Mouse (Mus musculus): ENCODE measurements around the gene Gm10392. TPM values are rescaled to one million over a fixed set of nuclear protein-coding genes. Genes with fewer than 3 reads are reported as not detected.

Gm10392 gene
- total RNA-seq, 2 experiments from 2014 or later: not detected

- DNase-seq: peak; percentile 93
These were observed 10.7 kb downstream of the Gm10392 start for GRCm38 (mm10) chr11:77508068-77509021.

GRCm38 (mm10) chr11:77507426-77507825, 11.6 kb downstream of the Gm10392 start:
- no peak for DNase-seq

- no peak for DNase-seq
These were observed 12.1 kb downstream of the Gm10392 start for GRCm38 (mm10) chr11:77506941-77507340.

- DNase-seq: no peak
These were observed 12.7 kb downstream of the Gm10392 start for GRCm38 (mm10) chr11:77506273-77506672.

- DNase-seq: no peak
These were observed 13.6 kb downstream of the Gm10392 start for GRCm38 (mm10) chr11:77505291-77505980.

- no peak for DNase-seq
These were observed 14.6 kb downstream of the Gm10392 start for GRCm38 (mm10) chr11:77504377-77504776.

GRCm38 (mm10) chr11:77503511-77503910, 15.5 kb downstream of the Gm10392 start:
- DNase-seq: peak; percentile 62

- no peak for DNase-seq
These were observed 16.5 kb downstream of the Gm10392 start for GRCm38 (mm10) chr11:77502481-77502880.

- no peak for DNase-seq
These were observed 17.0 kb downstream of the Gm10392 start for GRCm38 (mm10) chr11:77501971-77502370.

GRCm38 (mm10) chr11:77501392-77501791, 17.6 kb downstream of the Gm10392 start:
- peak; percentile 84 for DNase-seq

- DNase-seq: no peak
These were observed 18.4 kb downstream of the Gm10392 start for GRCm38 (mm10) chr11:77500361-77501325.

- DNase-seq: no peak
These were observed 19.6 kb downstream of the Gm10392 start for GRCm38 (mm10) chr11:77499354-77499753.

- DNase-seq: no peak
These were observed 20.5 kb downstream of the Gm10392 start for GRCm38 (mm10) chr11:77498261-77499139.

GRCm38 (mm10) chr11:77497851-77498250, 21.1 kb downstream of the Gm10392 start:
- peak; percentile 58 for DNase-seq

- DNase-seq: peak; percentile 86
These were observed 21.6 kb downstream of the Gm10392 start for GRCm38 (mm10) chr11:77497341-77497756.

GRCm38 (mm10) chr11:77495507-77495906, 23.5 kb downstream of the Gm10392 start:
- DNase-seq: no peak

GRCm38 (mm10) chr11:77494782-77495181, 24.2 kb downstream of the Gm10392 start:
- no peak for DNase-seq

- no peak for DNase-seq
These were observed 24.7 kb downstream of the Gm10392 start for GRCm38 (mm10) chr11:77494344-77494676.

- DNase-seq: peak; percentile 67
These were observed 25.3 kb downstream of the Gm10392 start, which contains the start of gene Git1 for GRCm38 (mm10) chr11:77493512-77494343. Git1 (plus strand) TSS chr11:77493562.

- peak; percentile 95 for DNase-seq
These were observed 26.1 kb downstream of the Gm10392 start for GRCm38 (mm10) chr11:77492911-77493332.
